In the genomic region with DNA sequence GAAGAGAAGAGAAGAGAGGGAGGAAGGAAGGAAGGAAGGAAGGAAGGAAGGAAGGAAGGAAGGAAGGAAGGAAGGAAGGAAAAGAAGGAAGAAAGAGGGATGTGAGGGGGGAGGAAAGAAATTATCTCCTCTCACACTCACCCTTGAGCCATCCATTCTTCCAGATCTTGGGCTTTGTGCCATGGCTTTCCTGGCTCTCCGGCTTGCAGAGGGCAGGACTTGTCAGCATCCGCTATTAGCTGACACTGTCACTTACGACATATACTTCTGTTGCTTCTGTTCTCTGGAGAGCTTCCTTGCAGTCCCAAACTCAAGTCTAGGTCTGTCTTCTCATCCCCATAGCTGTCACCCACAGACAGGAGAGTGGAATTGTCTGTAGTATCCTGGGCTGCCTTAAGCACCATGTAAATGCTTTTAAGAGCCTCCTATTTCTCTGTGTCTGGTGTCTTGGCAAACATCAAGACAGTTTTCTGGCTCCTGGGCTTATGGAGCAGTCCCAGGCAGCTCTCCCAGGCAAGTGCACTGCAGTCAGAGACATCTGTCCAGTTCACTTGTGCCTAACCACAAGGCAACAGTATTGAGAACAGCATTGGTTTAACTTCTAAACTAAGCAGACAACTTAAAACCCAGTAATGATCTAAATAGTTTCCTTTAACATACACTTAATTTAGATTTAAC, we compare ENCODE assay signal across 28 mouse cellular contexts. TPM values are rescaled to one million over a fixed set of nuclear protein-coding genes. Genes with fewer than 3 reads are reported as not detected.
DNase-seq lines count a peak whose midpoint lies in the region; ATAC-seq and TF ChIP-seq lines count a peak whose summit lies in the region.
"Had no signal": no experiment of that assay in that cellular context is flagged by ENCODE, and none has a peak within 500 bp of the region (broad histone marks: within the 10 kb centered on the region; RNA-seq: fewer than 3 reads in every experiment).

No protein-coding gene starts in this region.

- DNase-seq in hindbrain, postnatal 0 days (ENCODE audit: low spot score) = peak; percentile 48
- peak; percentile 46 for DNase-seq in brain, embryonic 14.5 days (ENCODE audit: low read depth)
- peak; percentile 28 for DNase-seq in cerebellum, adult 11-12 months
- peak; percentile 58 to 63 for DNase-seq in cerebellum, postnatal 14 days
- DNase-seq in frontal cortex, adult 2 months (ENCODE audit: extremely low spot score in 1 of 2, low spot score in 1 of 2) = no peak
- DNase-seq in thymus, postnatal 0 days (ENCODE audit: low spot score) = no peak
- DNase-seq: heart, adult 11 months; right cerebral cortex, postnatal 14 days; spleen, adult 18-20 months; thymus, adult 18-20 months had no signal

- no peak overlapping the region for H3K4me3 ChIP-seq in hindbrain, postnatal 0 days (ENCODE audit: low read length)
- no peak overlapping the region for H3K4me3 ChIP-seq in hindbrain, embryonic 12.5 days
- H3K4me3 ChIP-seq: embryonic facial prominence, embryonic 10.5 days; heart, embryonic 13.5 days; hindbrain, embryonic 15.5 days; megakaryocyte, embryonic 14.5 days; midbrain, embryonic 15.5 days had no signal

- no peak for TF ChIP-seq POLR2A in brain, embryonic 14.5 days (IDR thresholded peaks at IDR 0.05; ENCODE audit: borderline replicate concordance, extremely low read depth, insufficient read depth, insufficient read length, poor library complexity, severe bottlenecking)

- H3K27me3 ChIP-seq in hindbrain, postnatal 0 days (ENCODE audit: insufficient read depth, low read length) = no peaks in the 10 kb centered on the region
- H3K27me3 ChIP-seq in hindbrain, embryonic 12.5 days = no peaks in the 10 kb centered on the region
- H3K27me3 ChIP-seq: heart, embryonic 13.5 days; hindbrain, embryonic 15.5 days; megakaryocyte, embryonic 14.5 days; midbrain, embryonic 15.5 days had no signal

- no peaks in the 10 kb centered on the region for H3K4me1 ChIP-seq in hindbrain, postnatal 0 days (ENCODE audit: insufficient read depth, low read length)
- H3K4me1 ChIP-seq in hindbrain, embryonic 12.5 days = no peaks in the 10 kb centered on the region
- H3K4me1 ChIP-seq: embryonic facial prominence, embryonic 10.5 days; heart, embryonic 13.5 days; hindbrain, embryonic 15.5 days; megakaryocyte, embryonic 14.5 days; midbrain, embryonic 15.5 days had no signal

- no peaks in the 10 kb centered on the region for H3K9me3 ChIP-seq in hindbrain, postnatal 0 days (ENCODE audit: low read length)
- no peaks in the 10 kb centered on the region for H3K9me3 ChIP-seq in hindbrain, embryonic 12.5 days (replicated peaks)
- H3K9me3 ChIP-seq: embryonic facial prominence, embryonic 10.5 days; heart, embryonic 13.5 days; hindbrain, embryonic 15.5 days; megakaryocyte, embryonic 14.5 days; midbrain, embryonic 15.5 days had no signal

- H3K27ac ChIP-seq in hindbrain, postnatal 0 days = no peak overlapping the region
- H3K27ac ChIP-seq in hindbrain, embryonic 12.5 days = no peak overlapping the region
- H3K27ac ChIP-seq: embryonic facial prominence, embryonic 10.5 days; heart, embryonic 13.5 days; hindbrain, embryonic 15.5 days; liver, embryonic 14.5 days; midbrain, embryonic 15.5 days had no signal

- WGBS in hindbrain, postnatal 0 days = 56% methylated on average over 3 of the region's 3 CpGs
- 90% methylated on average over 3 of the region's 3 CpGs for WGBS in hindbrain, embryonic 12.5 days

- H3K36me3 ChIP-seq in hindbrain, postnatal 0 days (ENCODE audit: insufficient read depth, low read length) = no peaks in the 10 kb centered on the region
- no peaks in the 10 kb centered on the region for H3K36me3 ChIP-seq in hindbrain, embryonic 12.5 days
- H3K36me3 ChIP-seq: embryonic facial prominence, embryonic 10.5 days; heart, embryonic 13.5 days; hindbrain, embryonic 15.5 days; midbrain, embryonic 15.5 days had no signal

- 0 out of 2 replicates have a peak overlapping the region, but pooled peaks have one; percentile 21 for H3K4me2 ChIP-seq in hindbrain, postnatal 0 days (ENCODE audit: low read depth, low read length)
- H3K4me2 ChIP-seq in hindbrain, embryonic 12.5 days (replicated peaks) = no peak overlapping the region
- H3K4me2 ChIP-seq: heart, embryonic 13.5 days; hindbrain, embryonic 15.5 days; midbrain, embryonic 15.5 days had no signal

- ATAC-seq in hindbrain, postnatal 0 days = 0 out of 2 replicates have a peak, but pooled peaks have one; percentile 55
- no peak for ATAC-seq in hindbrain, embryonic 12.5 days (ENCODE audit: low FRiP score)
- ATAC-seq: intestine, postnatal 0 days; lung, postnatal 0 days; midbrain, embryonic 15.5 days had no signal

- no peak for TF ChIP-seq CTCF in hindbrain, postnatal 0 days (IDR thresholded peaks at IDR 0.05; ENCODE audit: low read depth)
- TF ChIP-seq CTCF in brain, embryonic 14.5 days (IDR thresholded peaks at IDR 0.05; ENCODE audit: borderline replicate concordance, extremely low read depth, insufficient read depth, insufficient read length) = no peak

- no peak overlapping the region for H3K9ac ChIP-seq in hindbrain, postnatal 0 days (replicated peaks; ENCODE audit: low read length)
- H3K9ac ChIP-seq in hindbrain, embryonic 12.5 days = no peak overlapping the region
- H3K9ac ChIP-seq: heart, embryonic 13.5 days; hindbrain, embryonic 15.5 days; liver, embryonic 14.5 days; midbrain, embryonic 15.5 days had no signal

RNA-seq across cellular contexts. Expression of a gene that starts 10.5 kb away (rescaled TPM):
- total RNA-seq in hindbrain, postnatal 0 days (2014; rRNA removed) = not detected in 2 replicates
- not detected in 2 replicates for polyA plus RNA-seq in hindbrain, postnatal 0 days (2015; fragmentation: Nextera tagmentation; extraction: Ambion mirVana)
- polyA plus RNA-seq in hindbrain, embryonic 12.5 days (2016; fragmentation: Nextera tagmentation; extraction: Ambion mirVana) = not detected in 2 replicates
- polyA plus RNA-seq in brain, embryonic 14.5 days (2012; rRNA removed) = not detected in 2 replicates
- not detected in 2 replicates for polyA plus RNA-seq in frontal cortex, adult 2 months (2012; rRNA removed)
- polyA plus RNA-seq in thymus, postnatal 0 days (2015; fragmentation: Nextera tagmentation; extraction: Ambion mirVana) = not detected in 2 replicates
- total RNA-seq: adrenal gland, adult 18-20 months; gastrocnemius, adult 8-10 months; heart, postnatal 25 days; layer of hippocampus, postnatal 25 days; left cerebral cortex, postnatal 14 days; neutrophil, adult 5-6 weeks had no signal
- polyA plus RNA-seq: C2C12; embryonic facial prominence, embryonic 10.5 days; heart, embryonic 13.5 days; hindbrain, embryonic 15.5 days; intestine, postnatal 0 days; kidney, embryonic 16.5 days; large intestine, adult 2 months; liver, embryonic 14.5 days; lung, postnatal 0 days; midbrain, embryonic 15.5 days had no signal

Comparison
In these comparisons a context has a peak if more than half of its experiments do, and no peak if none do; other contexts are left out.
1. DNase-seq: peak in hindbrain, postnatal 0 days (single experiment), brain, embryonic 14.5 days (single experiment), cerebellum, adult 11-12 months (single experiment) and cerebellum, postnatal 14 days (2 of 2); none in frontal cortex, adult 2 months (0 of 2) and thymus, postnatal 0 days (single experiment).